Mouse (Mus musculus) ES-Bruce4 (cell line): ENCODE data around the gene Mpv17.

Source experiments
- CTCF ChIP-seq: IDR thresholded peaks from one replicate; pipeline ENCODE4 v1.8.1; 2011; ENCODE audit warnings: low read depth, low read length
- POLR2A ChIP-seq: IDR thresholded peaks from one replicate; pipeline ENCODE4 v1.8.1; 2011; ENCODE audit warnings: low read length; ENCODE audit not compliant: insufficient read depth

DNA sequence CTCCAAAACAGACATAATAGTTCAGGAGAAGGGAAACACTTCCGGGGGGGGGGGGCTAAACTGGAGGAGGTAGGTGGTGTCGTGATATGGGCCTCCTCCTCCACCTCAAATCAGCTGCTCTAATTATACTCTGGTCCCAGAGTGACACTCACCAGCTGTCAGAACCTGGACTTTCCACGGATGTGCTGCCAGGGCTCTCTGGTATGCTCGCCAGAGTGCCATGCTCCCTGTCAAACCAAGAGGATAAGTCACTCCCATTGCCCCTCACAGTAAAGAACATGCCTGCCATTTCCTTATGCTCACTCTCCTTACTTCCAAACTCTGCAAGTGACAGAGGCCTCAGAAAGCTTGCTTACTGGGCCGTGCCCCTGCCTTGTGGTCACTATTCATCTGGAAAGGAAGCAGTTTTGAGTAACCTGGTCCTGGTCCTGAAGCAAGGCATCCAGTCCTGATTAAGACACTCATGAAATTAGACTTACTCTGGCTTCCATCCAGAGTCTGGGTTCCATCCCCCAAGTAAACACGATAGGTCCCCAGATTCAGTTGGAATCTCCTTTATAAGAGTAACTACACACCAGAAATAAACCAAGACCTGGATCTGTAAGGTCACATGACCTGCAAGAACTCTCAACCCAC, 417 bp downstream of the Mpv17 start:
- no peak for TF ChIP-seq POLR2A
- no peak for TF ChIP-seq CTCF
